Mouse (Mus musculus) splenic B cell, adult 2 months (primary cell): ENCODE data around the gene Kdm2b.

ENCODE experiments used
- DNase-seq: peaks from one replicate; pipeline ENCODE4 v3.0.0-alpha.2; 2011; ENCODE audit warnings: low read depth, low spot score
- H3K27me3 ChIP-seq: 2 replicates; pipeline ENCODE4 v1.6.1; 2012; ENCODE audit warnings: mild to moderate bottlenecking, low read length, moderate library complexity, mixed read lengths; ENCODE audit not compliant: control insufficient read depth, poor library complexity, insufficient read depth, severe bottlenecking
- H3K36me3 ChIP-seq: 2 replicates; pipeline ENCODE4 v1.6.1; 2012; ENCODE audit warnings: mild to moderate bottlenecking, low read length, moderate library complexity, mixed read lengths; ENCODE audit not compliant: control insufficient read depth, poor library complexity, insufficient read depth, severe bottlenecking

Kdm2b gene

GRCm38 (mm10) chr5:122970056-122970455 is 19.6 kb downstream of the Kdm2b start:
- Histone ChIP-seq H3K36me3 (no peaks in the 10 kb centered on the region), H3K27me3 (no peaks in the 10 kb centered on the region)
- peak; percentile 67 for DNase-seq

- H3K36me3 ChIP-seq = no peaks in the 10 kb centered on the region
- peak; percentile 90 for DNase-seq
- H3K27me3 ChIP-seq = no peaks in the 10 kb centered on the region
These were observed 21.3 kb downstream of the Kdm2b start for GRCm38 (mm10) chr5:122968322-122968721.

- Histone ChIP-seq H3K27me3 (no peaks in the 10 kb centered on the region), H3K36me3 (no peaks in the 10 kb centered on the region)
- no peak for DNase-seq
These were observed 24.2 kb downstream of the Kdm2b start for GRCm38 (mm10) chr5:122965427-122965826.

- Histone ChIP-seq H3K27me3 (no peaks in the 10 kb centered on the region), H3K36me3 (no peaks in the 10 kb centered on the region)
- no peak for DNase-seq
These were observed 24.8 kb downstream of the Kdm2b start for GRCm38 (mm10) chr5:122964853-122965252.

- H3K36me3 ChIP-seq = no peaks in the 10 kb centered on the region
- DNase-seq = no peak
- no peaks in the 10 kb centered on the region for H3K27me3 ChIP-seq
These were observed 27.7 kb downstream of the Kdm2b start for GRCm38 (mm10) chr5:122961905-122962304.

GRCm38 (mm10) chr5:122959391-122959790 is 30.2 kb downstream of the Kdm2b start:
- H3K27me3 ChIP-seq = no peaks in the 10 kb centered on the region
- H3K36me3 ChIP-seq = no peaks in the 10 kb centered on the region

GRCm38 (mm10) chr5:122956059-122956458 is 33.6 kb downstream of the Kdm2b start:
- H3K27me3 ChIP-seq = no peaks in the 10 kb centered on the region
- DNase-seq = peak; percentile 42
- no peaks in the 10 kb centered on the region for H3K36me3 ChIP-seq

More at GRCm38 (mm10) chr5:122959391-122959790, 30.2 kb downstream of the Kdm2b start:
- no peak for DNase-seq

- DNase-seq = peak; percentile 66
- Histone ChIP-seq H3K27me3 (no peaks in the 10 kb centered on the region), H3K36me3 (peaks cover 3% of the 10 kb centered on the region; the same call in 1 of the 2 replicates)
These were observed 37.5 kb downstream of the Kdm2b start for GRCm38 (mm10) chr5:122951913-122952641.

- peak; percentile 83 for DNase-seq
- H3K36me3 ChIP-seq = peaks cover 3% of the 10 kb centered on the region; the same call in 1 of the 2 replicates
These were observed 38.3 kb downstream of the Kdm2b start for GRCm38 (mm10) chr5:122951056-122951912.

GRCm38 (mm10) chr5:122950329-122950953 is 39.2 kb downstream of the Kdm2b start:
- DNase-seq = peak; percentile 61
- no peaks in the 10 kb centered on the region for H3K27me3 ChIP-seq
- peaks cover 3% of the 10 kb centered on the region; the same call in 1 of the 2 replicates for H3K36me3 ChIP-seq

More at GRCm38 (mm10) chr5:122951056-122951912, 38.3 kb downstream of the Kdm2b start:
- no peaks in the 10 kb centered on the region for H3K27me3 ChIP-seq

- H3K36me3 ChIP-seq = peaks cover 3% of the 10 kb centered on the region; the same call in 1 of the 2 replicates
- DNase-seq = peak; percentile 96
- no peaks in the 10 kb centered on the region for H3K27me3 ChIP-seq
These were observed 40.5 kb downstream of the Kdm2b start for GRCm38 (mm10) chr5:122949101-122949500.

- Histone ChIP-seq H3K36me3 (peaks cover 3% of the 10 kb centered on the region; the same call in 1 of the 2 replicates), H3K27me3 (no peaks in the 10 kb centered on the region)
- no peak for DNase-seq
These were observed 42.1 kb downstream of the Kdm2b start for GRCm38 (mm10) chr5:122947534-122947933.

GRCm38 (mm10) chr5:122938676-122939075 is 50.9 kb downstream of the Kdm2b start:
- H3K27me3 ChIP-seq = no peaks in the 10 kb centered on the region
- DNase-seq = no peak
- peaks cover 4% of the 10 kb centered on the region for H3K36me3 ChIP-seq

- peaks cover 5% of the 10 kb centered on the region for H3K36me3 ChIP-seq
- DNase-seq = no peak
- no peaks in the 10 kb centered on the region for H3K27me3 ChIP-seq
These were observed 51.6 kb downstream of the Kdm2b start for GRCm38 (mm10) chr5:122937958-122938540.
